Mouse (Mus musculus) left cerebral cortex, adult 2 months (tissue): ENCODE measurements around the gene Trmo. TPM values are rescaled to one million over a fixed set of nuclear protein-coding genes. Genes with fewer than 3 reads are reported as not detected.

Source experiments
- DNase-seq, 2 experiments: peaks; one replicate each; pipeline ENCODE4 v3.0.0; 2021 to 2022; ENCODE audit warnings: low spot score in 2 of 2, mixed read lengths in 1 of 2; ENCODE audit errors: extremely low spot score in 1 of 2
- H3K27ac ChIP-seq: fragments of 200-600 bp; 2 replicates; pipeline ENCODE4 v1.8.1; 2022
- H3K4me3 ChIP-seq: fragments of 200-600 bp; 2 replicates; pipeline ENCODE4 v1.8.1; 2022
- CTCF ChIP-seq: fragments of 200-600 bp; IDR thresholded peaks from 2 replicates; pipeline ENCODE4 v1.8.1; 2022; ENCODE audit warnings: antibody characterized with exemption, mild to moderate bottlenecking, moderate library complexity
- intact Hi-C: fragments of 180-260 bp; cut with DNase I; formaldehyde crosslinking; loops from one replicate; pipeline ENCODE4 v1.15.1; 2025
- long read RNA-seq, 2 experiments: library from polyadenylated mRNA; stranded (forward); transcript quantifications; one replicate each; pipeline ENCODE4 v2.0.0; 2021; ENCODE audit warnings: borderline mapping rate in 2 of 2
- total RNA-seq, 2 experiments: library from RNA; stranded (reverse); gene quantifications; 2 replicates each; pipeline ENCODE4 v1.2.3; 2021

The Trmo gene
- 1 to 10 TPM; 3.6 to 4.6 TPM for total RNA-seq
- long read RNA-seq, experiment 1, partial matches to known transcripts = 0 of 4 reads
- long read RNA-seq, experiment 1, other reads (novel, unspliced or antisense) = 3 of 4 reads
- long read RNA-seq, experiment 2, partial matches to known transcripts = 1 of 3 reads
- long read RNA-seq, experiment 2, other reads (novel, unspliced or antisense) = 0 of 3 reads

GRCm38 (mm10) chr4:46389013-46389611 is at the start of gene Trmo:
Gene Trmo (minus strand): TSS chr4:46389437.
- intact Hi-C loops = loop anchor here (1.0 kb wide), 1 partner anchor 62 kb away; no protein-coding TSS in a partner anchor
- no peak for TF ChIP-seq CTCF
- Histone ChIP-seq H3K4me3 (peak within 1 kb of the TSS; percentile 74), H3K27ac (peak within 1 kb of the TSS; percentile 99)
- peak; percentile 94 to 96 for DNase-seq

GRCm38 (mm10) chr4:46432339-46433036 is 43.3 kb upstream of the Trmo start:
- Histone ChIP-seq H3K27ac (no peak overlapping the region), H3K4me3 (no peak overlapping the region)
- no peak for TF ChIP-seq CTCF
- DNase-seq = no peak
- intact Hi-C loops = no loop called here

- Histone ChIP-seq H3K4me3 (no peak overlapping the region), H3K27ac (no peak overlapping the region)
- DNase-seq = peak in 1 of 2 experiments; percentile 19
- TF ChIP-seq CTCF = no peak; the same call in 1 of the 2 replicates
- intact Hi-C loops = no loop called here
These were observed 39.8 kb upstream of the Trmo start for GRCm38 (mm10) chr4:46428903-46429499.

GRCm38 (mm10) chr4:46422625-46423024 is 33.4 kb upstream of the Trmo start:
- no peak for DNase-seq
- no peak overlapping the region for H3K4me3 ChIP-seq
- TF ChIP-seq CTCF = no peak
- intact Hi-C loops = no loop called here
- H3K27ac ChIP-seq = no peak overlapping the region

- H3K27ac ChIP-seq = no peak overlapping the region
- H3K4me3 ChIP-seq = no peak overlapping the region
- no peak for DNase-seq
- TF ChIP-seq CTCF = no peak
- intact Hi-C loops = no loop called here
These were observed 29.6 kb upstream of the Trmo start for GRCm38 (mm10) chr4:46418851-46419250.

- Histone ChIP-seq H3K27ac (no peak overlapping the region), H3K4me3 (no peak overlapping the region)
- DNase-seq = no peak
- peak; percentile 21 for TF ChIP-seq CTCF
- intact Hi-C loops = no loop called here
These were observed 28.3 kb upstream of the Trmo start for GRCm38 (mm10) chr4:46417491-46417890.

- H3K27ac ChIP-seq = no peak within 1 kb of the TSS
- intact Hi-C loops = no loop called here
- no peak for DNase-seq
- TF ChIP-seq CTCF = no peak
- H3K4me3 ChIP-seq = no peak within 1 kb of the TSS
These were observed 24.2 kb upstream of the Trmo start, which contains the start of gene Hemgn for GRCm38 (mm10) chr4:46413406-46413805. Gene Hemgn (minus strand): TSS chr4:46413506.

- TF ChIP-seq CTCF = no peak
- no peak for DNase-seq
- Histone ChIP-seq H3K27ac (no peak overlapping the region), H3K4me3 (no peak overlapping the region)
- intact Hi-C loops = no loop called here
These were observed 22.9 kb upstream of the Trmo start for GRCm38 (mm10) chr4:46412113-46412512.

GRCm38 (mm10) chr4:46411489-46411888 is 22.3 kb upstream of the Trmo start:
- Histone ChIP-seq H3K27ac (no peak overlapping the region), H3K4me3 (no peak overlapping the region)
- no peak for TF ChIP-seq CTCF
- intact Hi-C loops = no loop called here
- DNase-seq = no peak

GRCm38 (mm10) chr4:46410677-46411076 is 21.4 kb upstream of the Trmo start:
- H3K27ac ChIP-seq = no peak overlapping the region
- H3K4me3 ChIP-seq = no peak overlapping the region
- TF ChIP-seq CTCF = no peak
- intact Hi-C loops = no loop called here
- no peak for DNase-seq

- Histone ChIP-seq H3K4me3 (no peak overlapping the region), H3K27ac (no peak overlapping the region)
- intact Hi-C loops = no loop called here
- no peak for DNase-seq
- TF ChIP-seq CTCF = no peak
These were observed 17.9 kb upstream of the Trmo start for GRCm38 (mm10) chr4:46406966-46407703.
